Mouse (Mus musculus): ENCODE results near the gene Kif19a. TPM values are rescaled to one million over a fixed set of nuclear protein-coding genes. Genes with fewer than 3 reads are reported as not detected.

Kif19a gene
- polyA plus RNA-seq, 1 experiment from 2014 or later: 0.16 TPM

GRCm38 (mm10) chr11:114790171-114790570, 25.0 kb downstream of the Kif19a start:
- WGBS: 64% methylated on average over 12 of the region's 12 CpGs
- H3K9me3 ChIP-seq (replicated peaks; ENCODE audit: control insufficient read depth, low read length): no peaks in the 10 kb centered on the region
- no peak overlapping the region for H3K4me3 ChIP-seq (ENCODE audit: low read length)
- no peak overlapping the region for H3K4me2 ChIP-seq (ENCODE audit: low read depth, low read length)
- H3K27ac ChIP-seq (ENCODE audit: low read length): no peak overlapping the region
- H3K4me1 ChIP-seq (ENCODE audit: control insufficient read depth, insufficient read depth, low read length): peaks cover 9% of the 10 kb centered on the region; the same call in 1 of the 2 replicates
- no peak overlapping the region for H3K9ac ChIP-seq (ENCODE audit: low read length)
- no peak for ATAC-seq (replicated peaks; ENCODE audit: extremely low read depth, insufficient read depth, low FRiP score)
- no peaks in the 10 kb centered on the region for H3K36me3 ChIP-seq (ENCODE audit: control insufficient read depth, insufficient read depth)
- H3K27me3 ChIP-seq (ENCODE audit: control insufficient read depth, insufficient read depth, low read length): peaks cover 88% of the 10 kb centered on the region

GRCm38 (mm10) chr11:114790841-114791240, 25.7 kb downstream of the Kif19a start:
- Histone ChIP-seq H3K36me3 (ENCODE audit: control insufficient read depth, insufficient read depth) (no peaks in the 10 kb centered on the region), H3K4me1 (ENCODE audit: control insufficient read depth, insufficient read depth, low read length) (peaks cover 12% of the 10 kb centered on the region), H3K9ac (ENCODE audit: low read length) (no peak overlapping the region), H3K27ac (ENCODE audit: low read length) (no peak overlapping the region), H3K27me3 (ENCODE audit: control insufficient read depth, insufficient read depth, low read length) (peaks cover 81% of the 10 kb centered on the region), H3K4me2 (ENCODE audit: low read depth, low read length) (no peak overlapping the region), H3K9me3 (replicated peaks; ENCODE audit: control insufficient read depth, low read length) (no peaks in the 10 kb centered on the region), H3K4me3 (ENCODE audit: low read length) (no peak overlapping the region)
- WGBS: 31% methylated on average over 4 of the region's 4 CpGs
- no peak for ATAC-seq (replicated peaks; ENCODE audit: extremely low read depth, insufficient read depth, low FRiP score)

- WGBS: 3% methylated on average over 50 of the region's 50 CpGs
- H3K9ac ChIP-seq (ENCODE audit: low read length): no peak overlapping the region
- ATAC-seq (replicated peaks; ENCODE audit: extremely low read depth, insufficient read depth, low FRiP score): no peak
These were observed 26.2 kb downstream of the Kif19a start for GRCm38 (mm10) chr11:114791351-114791889.

GRCm38 (mm10) chr11:114791891-114792411, 26.8 kb downstream of the Kif19a start:
- Histone ChIP-seq H3K9me3 (replicated peaks; ENCODE audit: control insufficient read depth, low read length) (no peaks in the 10 kb centered on the region), H3K27me3 (ENCODE audit: control insufficient read depth, insufficient read depth, low read length) (peaks cover 70% of the 10 kb centered on the region), H3K4me3 (ENCODE audit: low read length) (peak overlapping the region; percentile 41), H3K9ac (ENCODE audit: low read length) (no peak overlapping the region; the same call in 1 of the 2 replicates), H3K27ac (ENCODE audit: low read length) (no peak overlapping the region), H3K36me3 (ENCODE audit: control insufficient read depth, insufficient read depth) (no peaks in the 10 kb centered on the region), H3K4me1 (ENCODE audit: control insufficient read depth, insufficient read depth, low read length) (peaks cover 7% of the 10 kb centered on the region), H3K4me2 (ENCODE audit: low read depth, low read length) (peak overlapping the region; percentile 67)
- ATAC-seq (replicated peaks; ENCODE audit: extremely low read depth, insufficient read depth, low FRiP score): no peak
- 1% methylated on average over 58 of the region's 59 CpGs for WGBS

More at GRCm38 (mm10) chr11:114791351-114791889, 26.2 kb downstream of the Kif19a start:
- Histone ChIP-seq H3K27me3 (ENCODE audit: control insufficient read depth, insufficient read depth, low read length) (peaks cover 75% of the 10 kb centered on the region), H3K9me3 (replicated peaks; ENCODE audit: control insufficient read depth, low read length) (no peaks in the 10 kb centered on the region), H3K36me3 (ENCODE audit: control insufficient read depth, insufficient read depth) (no peaks in the 10 kb centered on the region), H3K4me3 (ENCODE audit: low read length) (peak overlapping the region; percentile 41), H3K27ac (ENCODE audit: low read length) (no peak overlapping the region), H3K4me1 (ENCODE audit: control insufficient read depth, insufficient read depth, low read length) (peaks cover 9% of the 10 kb centered on the region), H3K4me2 (ENCODE audit: low read depth, low read length) (peak overlapping the region; percentile 67)

GRCm38 (mm10) chr11:114792931-114793494, 27.8 kb downstream of the Kif19a start:
- H3K27ac ChIP-seq (ENCODE audit: low read length): no peak overlapping the region
- 44% methylated on average over 5 of the region's 5 CpGs for WGBS

GRCm38 (mm10) chr11:114793868-114794545, 28.8 kb downstream of the Kif19a start:
- no peak for ATAC-seq (replicated peaks; ENCODE audit: extremely low read depth, insufficient read depth, low FRiP score)
- H3K4me2 ChIP-seq (ENCODE audit: low read depth, low read length): no peak overlapping the region
- no peak overlapping the region for H3K4me3 ChIP-seq (ENCODE audit: low read length)
- H3K4me1 ChIP-seq (ENCODE audit: control insufficient read depth, insufficient read depth, low read length): peaks cover 7% of the 10 kb centered on the region
- no peaks in the 10 kb centered on the region for H3K9me3 ChIP-seq (replicated peaks; ENCODE audit: control insufficient read depth, low read length)
- WGBS: 53% methylated on average over 19 of the region's 19 CpGs
- no peaks in the 10 kb centered on the region for H3K36me3 ChIP-seq (ENCODE audit: control insufficient read depth, insufficient read depth)
- H3K27me3 ChIP-seq (ENCODE audit: control insufficient read depth, insufficient read depth, low read length): peaks cover 52% of the 10 kb centered on the region
- H3K9ac ChIP-seq (ENCODE audit: low read length): no peak overlapping the region
- no peak overlapping the region for H3K27ac ChIP-seq (ENCODE audit: low read length)

More at GRCm38 (mm10) chr11:114792931-114793494, 27.8 kb downstream of the Kif19a start:
- Histone ChIP-seq H3K9ac (ENCODE audit: low read length) (no peak overlapping the region), H3K27me3 (ENCODE audit: control insufficient read depth, insufficient read depth, low read length) (peaks cover 60% of the 10 kb centered on the region), H3K9me3 (replicated peaks; ENCODE audit: control insufficient read depth, low read length) (no peaks in the 10 kb centered on the region), H3K36me3 (ENCODE audit: control insufficient read depth, insufficient read depth) (no peaks in the 10 kb centered on the region), H3K4me3 (ENCODE audit: low read length) (no peak overlapping the region), H3K4me1 (ENCODE audit: control insufficient read depth, insufficient read depth, low read length) (peaks cover 7% of the 10 kb centered on the region), H3K4me2 (ENCODE audit: low read depth, low read length) (no peak overlapping the region)
- no peak for ATAC-seq (replicated peaks; ENCODE audit: extremely low read depth, insufficient read depth, low FRiP score)

- no peak for ATAC-seq (replicated peaks; ENCODE audit: extremely low read depth, insufficient read depth, low FRiP score)
- Histone ChIP-seq H3K4me1 (ENCODE audit: control insufficient read depth, insufficient read depth, low read length) (peaks cover 7% of the 10 kb centered on the region), H3K4me2 (ENCODE audit: low read depth, low read length) (no peak overlapping the region), H3K9me3 (replicated peaks; ENCODE audit: control insufficient read depth, low read length) (no peaks in the 10 kb centered on the region), H3K27ac (ENCODE audit: low read length) (no peak overlapping the region), H3K9ac (ENCODE audit: low read length) (no peak overlapping the region), H3K36me3 (ENCODE audit: control insufficient read depth, insufficient read depth) (no peaks in the 10 kb centered on the region), H3K4me3 (ENCODE audit: low read length) (no peak overlapping the region), H3K27me3 (ENCODE audit: control insufficient read depth, insufficient read depth, low read length) (peaks cover 46% of the 10 kb centered on the region)
- WGBS: 54% methylated on average over 4 of the region's 4 CpGs
These were observed 29.5 kb downstream of the Kif19a start for GRCm38 (mm10) chr11:114794691-114795090.

GRCm38 (mm10) chr11:114795231-114795746, 30.1 kb downstream of the Kif19a start:
- no peak overlapping the region for H3K27ac ChIP-seq (ENCODE audit: low read length)
- peak overlapping the region; percentile 47 for H3K4me3 ChIP-seq (ENCODE audit: low read length)
- peak; percentile 60; the same call in 1 of the 2 replicates for ATAC-seq (replicated peaks; ENCODE audit: extremely low read depth, insufficient read depth, low FRiP score)
- peak overlapping the region; percentile 66 for H3K4me2 ChIP-seq (ENCODE audit: low read depth, low read length)
- peaks cover 7% of the 10 kb centered on the region for H3K4me1 ChIP-seq (ENCODE audit: control insufficient read depth, insufficient read depth, low read length)
- H3K36me3 ChIP-seq (ENCODE audit: control insufficient read depth, insufficient read depth): no peaks in the 10 kb centered on the region
- no peaks in the 10 kb centered on the region for H3K9me3 ChIP-seq (replicated peaks; ENCODE audit: control insufficient read depth, low read length)
- peak overlapping the region; percentile 38; the same call in 1 of the 2 replicates for H3K9ac ChIP-seq (ENCODE audit: low read length)
- H3K27me3 ChIP-seq (ENCODE audit: control insufficient read depth, insufficient read depth, low read length): peaks cover 40% of the 10 kb centered on the region
- 3% methylated on average over 7 of the region's 7 CpGs for WGBS

All from heart, embryonic 16.5 days (tissue).